Mouse (Mus musculus) kidney, adult 18-20 months (tissue): ENCODE data around the gene Krtap8-1.
A peak's percentile ranks its signal among the peaks of the same experiment; 100 is the strongest.

Source experiments
- DNase-seq: peaks from one replicate; pipeline ENCODE4 v3.0.0; 2021

The Krtap8-1 gene

DNA sequence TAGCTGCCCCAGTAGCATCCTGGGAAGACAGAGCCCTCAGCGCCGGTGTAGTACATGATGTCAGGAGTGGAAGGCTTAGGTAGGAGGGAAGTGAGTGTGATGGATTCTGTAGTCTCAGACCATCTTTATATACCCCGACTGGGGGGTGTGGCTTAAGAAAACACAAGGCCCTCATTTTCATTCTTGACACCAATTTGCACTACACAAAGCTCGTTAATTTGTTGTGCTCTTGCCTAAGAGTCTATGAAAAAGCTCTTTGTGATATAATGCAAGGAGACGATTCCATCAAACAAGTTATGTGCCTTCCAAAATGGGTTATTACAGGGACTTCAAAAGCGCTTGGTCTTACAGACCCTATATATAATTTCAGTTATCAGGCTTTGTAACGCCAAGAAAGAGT is at the start of gene Krtap8-1:
TSS of gene Krtap8-1 (minus strand) at position 101 of the 400 bp plus-strand sequence.
- DNase-seq = no peak

GRCm38 (mm10) chr16:89537349-89537748 is 49.6 kb upstream of the Krtap8-1 start:
- DNase-seq = no peak

GRCm38 (mm10) chr16:89530547-89530946 is 42.8 kb upstream of the Krtap8-1 start:
- no peak for DNase-seq

DNA sequence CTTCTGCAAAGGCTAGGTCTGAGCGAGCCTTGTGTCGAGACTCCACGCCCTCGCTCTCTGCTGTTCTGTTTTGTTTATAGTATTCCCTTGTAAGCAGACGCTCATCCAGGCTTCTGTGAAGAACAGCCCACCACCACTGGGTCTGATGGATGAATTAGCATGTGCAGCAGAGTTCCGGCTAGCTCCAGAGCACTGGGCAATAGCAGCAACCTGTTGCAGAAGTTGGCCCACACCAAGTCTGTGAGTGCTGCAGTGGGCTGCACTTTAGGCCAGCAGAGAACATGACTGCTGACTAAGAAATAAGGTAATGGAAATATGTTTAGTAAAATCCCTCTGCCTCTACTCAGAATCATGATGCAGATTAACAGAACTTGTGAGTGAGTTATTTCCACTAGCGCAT is 42.1 kb upstream of the Krtap8-1 start:
- no peak for DNase-seq

- no peak for DNase-seq
Observed at GRCm38 (mm10) chr16:89528380-89528779, 40.6 kb upstream of the Krtap8-1 start.

DNA sequence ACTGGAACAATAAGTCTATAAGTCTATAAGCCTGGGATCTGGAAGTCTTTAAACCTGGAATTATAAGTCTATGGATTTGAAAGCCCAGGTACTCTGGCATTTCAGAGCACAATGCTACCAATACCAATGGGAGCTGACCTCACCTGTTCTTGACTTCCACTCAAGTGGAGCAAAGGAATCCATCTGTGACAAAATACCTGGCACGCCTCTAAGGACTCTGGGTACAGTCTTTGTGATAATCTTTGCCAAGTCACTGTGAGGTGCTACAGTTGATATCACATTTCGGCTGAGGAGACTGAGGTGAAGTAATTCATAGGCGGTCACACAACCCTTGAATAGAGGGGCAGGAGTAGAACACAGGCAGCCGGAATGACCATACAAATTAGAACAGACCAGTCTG is 33.2 kb upstream of the Krtap8-1 start:
- DNase-seq = no peak

DNA sequence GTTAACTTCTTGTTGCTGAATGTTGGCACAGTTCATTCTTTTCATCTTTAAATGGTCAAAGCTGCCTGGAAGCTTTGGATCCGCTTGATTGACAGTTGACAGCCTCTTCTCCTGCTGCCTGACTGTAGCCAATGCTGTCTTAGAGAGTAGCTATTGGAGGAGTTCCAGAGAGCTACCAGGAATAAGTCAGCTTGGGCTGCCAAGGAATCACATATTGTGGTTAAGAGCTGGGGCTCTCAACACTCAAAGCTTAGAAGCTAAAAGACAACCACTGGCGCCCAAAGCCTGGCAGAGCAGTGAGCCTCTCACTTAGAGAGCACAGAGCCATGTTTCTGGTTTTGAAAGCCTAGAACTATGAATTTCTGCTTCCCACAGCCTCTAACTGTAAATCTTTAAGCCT is 32.8 kb upstream of the Krtap8-1 start:
- DNase-seq = no peak

DNA sequence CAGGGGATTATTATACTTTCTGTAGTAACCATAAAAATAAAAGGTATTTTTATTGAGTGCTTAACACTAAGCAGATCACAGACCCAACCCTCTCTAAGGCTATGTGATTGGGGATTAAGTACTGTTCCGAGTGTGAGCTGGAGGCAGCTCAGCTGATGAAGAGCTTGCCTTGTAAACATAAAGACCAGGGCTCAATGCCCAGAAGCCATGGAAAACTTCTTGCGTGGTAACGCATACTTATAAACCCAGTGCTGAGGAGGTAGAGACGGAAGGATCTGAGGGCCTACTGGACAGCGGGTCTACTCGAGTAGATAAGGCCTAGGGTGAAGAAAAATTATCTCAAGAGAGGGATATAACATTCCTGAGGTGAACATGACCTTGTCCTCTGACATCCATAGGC is 32.3 kb upstream of the Krtap8-1 start:
- no peak for DNase-seq

GRCm38 (mm10) chr16:89517635-89518034 is 29.9 kb upstream of the Krtap8-1 start:
- DNase-seq = peak; percentile 42

DNA sequence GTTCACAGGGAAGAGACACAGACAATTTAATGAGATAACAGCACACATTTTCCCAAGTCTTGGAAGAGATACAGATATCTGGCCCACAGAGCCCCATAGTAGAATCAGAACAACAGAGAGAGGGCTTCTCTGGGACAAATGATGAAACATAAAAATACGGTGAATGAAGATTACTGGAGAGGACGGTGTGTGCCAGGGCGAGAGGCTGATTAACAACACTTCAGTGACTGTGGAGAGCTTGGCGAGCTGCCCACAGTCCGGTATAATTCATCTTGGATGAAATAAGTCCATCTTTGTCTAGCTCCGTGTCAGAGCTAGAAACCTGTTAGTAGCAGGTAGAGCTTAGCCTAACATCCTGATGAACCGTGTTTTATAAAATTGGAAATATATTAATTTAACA is 25.7 kb upstream of the Krtap8-1 start:
- no peak for DNase-seq

DNA sequence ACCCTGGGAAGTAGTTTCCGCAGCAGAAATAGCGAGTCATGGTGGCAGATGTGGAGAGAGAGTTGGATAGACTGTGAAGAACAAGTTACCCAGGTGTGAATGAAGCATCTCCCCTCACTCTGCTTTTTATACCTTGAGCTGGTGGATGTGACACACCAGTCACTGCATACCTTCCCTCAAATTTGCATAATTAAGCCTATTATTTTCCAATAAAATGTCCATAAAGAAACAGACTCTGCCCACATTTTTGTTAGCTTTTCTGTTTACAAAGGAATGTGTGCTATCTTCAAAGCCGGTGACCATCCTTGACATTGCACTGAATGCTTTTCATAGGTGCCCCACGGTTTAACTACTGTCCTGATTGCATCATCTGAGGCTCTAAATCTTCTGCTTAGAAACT is 20.5 kb upstream of the Krtap8-1 start, which contains the start of gene Krtap7-1:
TSS of gene Krtap7-1 (minus strand) at position 101 of the 400 bp plus-strand sequence.
- no peak for DNase-seq

DNA sequence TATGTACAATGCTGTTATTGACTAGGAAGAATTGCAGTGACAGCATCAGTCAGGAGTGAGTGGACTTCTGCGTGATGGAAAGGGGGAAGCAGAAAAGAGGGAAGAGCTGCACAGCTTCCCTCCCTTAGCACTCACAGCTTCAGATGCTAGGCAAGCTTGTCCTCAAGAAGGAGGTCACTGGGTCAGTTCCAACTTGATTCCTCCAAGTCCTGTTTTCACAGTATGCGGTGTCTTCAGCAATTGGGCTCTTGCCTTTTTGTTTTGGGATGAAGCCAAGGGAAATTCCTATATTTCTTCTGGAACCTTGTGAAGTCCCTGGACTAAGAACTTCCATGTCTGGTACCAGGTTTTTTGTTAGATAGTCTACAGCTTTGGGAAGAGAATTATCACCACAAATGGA is 15.8 kb upstream of the Krtap8-1 start:
- DNase-seq = no peak

DNA sequence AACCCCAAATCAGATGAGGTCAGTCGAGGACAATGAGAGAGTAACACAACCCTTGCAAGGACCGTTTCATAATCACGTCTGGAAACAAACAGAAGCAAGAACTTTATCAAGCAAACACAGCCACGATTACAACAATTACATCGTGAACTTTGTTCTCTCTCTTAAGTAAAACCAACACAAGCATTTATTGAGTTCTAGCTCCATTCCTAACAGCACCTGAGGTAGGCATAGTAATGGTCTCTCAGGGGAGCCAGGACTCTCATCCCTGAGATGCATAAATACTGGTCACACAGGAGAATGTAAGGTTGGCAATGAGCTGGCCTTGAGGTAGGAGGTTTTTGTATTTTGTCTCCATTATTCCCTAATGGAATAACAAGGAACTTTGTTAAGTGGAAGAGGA is 14.1 kb upstream of the Krtap8-1 start:
- no peak for DNase-seq

DNA sequence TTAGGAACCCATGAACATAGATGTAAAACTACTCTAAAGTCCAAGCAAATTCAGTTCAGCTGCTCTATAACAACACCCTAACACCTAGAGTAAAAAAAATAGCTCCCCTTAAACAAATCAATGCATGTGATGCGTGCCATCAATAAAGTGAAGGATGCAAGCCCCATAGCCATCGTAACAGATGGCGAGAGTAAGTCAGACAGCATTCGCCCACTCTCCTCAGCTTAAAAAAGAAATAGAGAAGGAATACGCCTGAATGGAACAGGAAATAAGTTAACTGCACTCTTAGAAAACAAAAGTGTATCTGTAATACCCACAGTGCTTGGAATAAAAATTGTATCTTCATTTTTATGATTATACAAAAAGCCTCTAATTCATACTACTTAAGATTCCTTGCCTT is 9.2 kb upstream of the Krtap8-1 start:
- DNase-seq = no peak

GRCm38 (mm10) chr16:89495394-89496153 is 7.8 kb upstream of the Krtap8-1 start:
- no peak for DNase-seq

DNA sequence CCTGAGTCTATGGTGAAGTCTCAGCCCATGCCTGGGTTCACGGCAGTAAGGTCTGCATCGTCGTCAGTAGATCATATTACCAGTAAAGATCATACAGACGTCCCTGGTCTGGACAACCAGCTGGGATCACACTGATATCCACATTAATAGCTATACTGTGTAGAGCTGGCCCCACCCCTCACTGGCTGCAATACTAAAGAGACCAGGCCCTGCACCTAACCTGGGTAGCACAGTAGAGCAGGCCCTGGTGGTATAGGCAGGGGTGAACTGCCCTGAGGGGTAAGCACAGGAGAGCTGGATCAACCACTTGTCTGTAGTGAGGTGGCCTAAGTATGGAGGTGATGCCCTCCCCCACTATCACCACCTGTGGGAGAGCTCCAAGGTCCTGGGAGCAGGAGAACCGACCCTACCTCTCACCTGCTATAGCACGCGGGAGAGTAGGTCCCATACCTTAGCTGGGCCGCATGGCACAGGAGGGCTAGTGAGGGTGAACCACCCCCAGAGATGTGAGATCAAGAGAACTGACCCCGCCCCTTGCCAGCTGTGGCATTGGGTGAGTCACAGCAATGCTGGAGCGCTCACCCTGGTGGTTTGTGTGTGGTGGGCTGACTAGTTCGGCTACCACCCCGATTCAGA is 10.0 kb downstream of the Krtap8-1 start:
- no peak for DNase-seq

DNA sequence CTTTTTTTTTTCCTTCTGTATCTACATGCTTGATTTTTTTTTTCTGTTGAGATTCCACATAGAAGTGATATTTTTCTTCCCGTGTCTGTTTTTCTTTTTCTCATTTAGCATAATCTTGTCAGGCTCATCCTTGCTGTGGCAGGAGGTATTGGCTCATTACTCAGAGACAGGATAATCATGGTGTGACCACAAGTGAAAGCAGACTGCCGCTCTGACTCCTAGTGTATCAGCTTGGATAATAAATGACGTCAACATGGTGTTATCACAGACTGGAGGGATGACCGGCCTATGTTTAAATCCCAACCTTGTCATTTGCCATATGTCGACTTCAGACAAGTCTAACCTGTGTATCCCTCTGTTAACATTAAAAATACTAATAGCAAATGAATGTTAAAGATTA is 26.6 kb downstream of the Krtap8-1 start:
- DNase-seq = no peak
